Mouse (Mus musculus) 3134 (cell line): ENCODE data around the gene Cdc42ep2.
"Not testable (repeated sequence)": the region's sequence is repeated elsewhere in the genome, so short reads cannot be mapped to it uniquely, and the experiment has no call there.

ENCODE experiments used
- DNase-seq: peaks from one replicate; pipeline ENCODE4 v3.0.0-alpha.2; 2011; ENCODE audit warnings: low spot score; ENCODE audit not compliant: insufficient read length; ENCODE audit errors: extremely low read depth

Gene Cdc42ep2

GRCm38 (mm10) chr19:5913007-5913719, 11.5 kb downstream of the Cdc42ep2 start, which contains the start of gene Dpf2:
Dpf2 (minus strand) TSS chr19:5913010.
- no peak for DNase-seq

DNA sequence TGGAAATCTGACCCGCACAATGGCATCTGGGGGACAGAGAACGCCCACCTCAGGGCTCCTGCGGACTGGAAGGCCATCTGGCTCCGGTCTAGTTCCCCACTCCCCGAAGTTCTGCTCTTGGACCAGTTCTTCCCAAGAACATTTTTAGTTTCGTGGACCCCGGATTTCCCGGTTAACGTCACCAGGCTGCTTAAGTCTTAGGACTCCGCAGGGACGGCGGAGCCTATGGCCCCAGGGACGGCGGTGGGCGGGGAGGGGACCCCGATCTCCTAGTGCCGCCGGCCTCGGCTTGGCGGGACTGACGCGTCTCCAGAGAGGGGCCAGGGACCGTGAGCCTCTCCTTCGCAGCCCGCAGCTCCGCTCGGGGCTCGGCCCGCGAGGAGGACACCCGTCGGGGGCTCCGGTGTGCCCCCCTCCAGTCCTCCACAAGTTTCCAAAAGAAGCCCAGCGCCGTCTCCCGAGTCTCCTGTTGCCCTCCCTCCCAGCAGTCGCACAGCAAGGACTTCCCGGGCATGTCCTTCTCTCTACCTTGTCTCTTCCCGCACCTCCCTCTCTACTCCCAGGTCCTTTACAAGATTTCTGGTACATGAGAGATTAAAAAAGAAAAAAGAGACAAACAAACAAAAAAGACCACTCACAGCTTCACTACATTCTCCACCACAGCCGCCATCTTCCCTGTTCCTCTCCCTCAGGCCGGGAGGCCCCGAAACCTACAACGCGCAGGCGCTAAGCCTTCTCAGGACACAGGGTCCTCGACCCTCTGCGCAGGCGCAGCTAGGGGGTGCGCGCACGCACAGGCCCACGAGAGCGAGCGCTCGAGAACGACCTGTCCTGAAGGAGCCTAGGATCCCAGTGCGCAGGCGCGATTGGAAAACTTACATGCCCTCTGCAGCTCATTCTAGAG, 12.3 kb downstream of the Cdc42ep2 start:
- peak; percentile 99 for DNase-seq

DNA sequence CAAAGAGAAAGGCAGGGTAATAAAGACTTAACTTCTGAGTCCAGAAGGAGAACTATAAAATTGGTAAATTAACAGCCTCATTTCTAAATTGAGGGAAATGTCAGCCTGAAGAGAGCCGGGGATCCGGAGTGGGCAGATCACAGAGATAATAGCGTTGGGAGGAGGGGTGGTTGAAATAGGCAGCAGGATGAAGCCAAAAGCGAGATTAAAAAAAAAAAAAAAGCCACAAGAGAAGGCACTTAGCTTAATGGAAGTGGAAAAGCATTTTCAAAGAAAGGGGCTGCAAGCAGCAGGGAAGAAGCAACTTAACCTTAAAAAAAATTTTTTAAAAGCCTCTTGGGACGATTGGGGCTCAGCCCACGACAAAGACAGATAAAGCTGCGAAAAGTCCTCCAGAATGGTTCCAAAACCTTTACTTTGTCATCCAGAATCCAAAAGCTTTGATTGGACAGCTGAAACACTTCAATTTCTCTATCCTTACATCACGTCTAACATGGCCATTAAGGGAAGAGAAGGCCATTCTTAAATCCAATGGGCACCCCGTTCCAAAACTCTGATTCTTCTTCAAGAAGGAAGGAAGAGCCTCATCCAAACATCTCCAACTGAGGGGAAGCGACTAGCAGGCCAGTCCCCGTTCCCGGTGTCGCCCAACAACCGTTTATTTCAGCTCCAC, 13.1 kb downstream of the Cdc42ep2 start:
- DNase-seq = no peak

DNA sequence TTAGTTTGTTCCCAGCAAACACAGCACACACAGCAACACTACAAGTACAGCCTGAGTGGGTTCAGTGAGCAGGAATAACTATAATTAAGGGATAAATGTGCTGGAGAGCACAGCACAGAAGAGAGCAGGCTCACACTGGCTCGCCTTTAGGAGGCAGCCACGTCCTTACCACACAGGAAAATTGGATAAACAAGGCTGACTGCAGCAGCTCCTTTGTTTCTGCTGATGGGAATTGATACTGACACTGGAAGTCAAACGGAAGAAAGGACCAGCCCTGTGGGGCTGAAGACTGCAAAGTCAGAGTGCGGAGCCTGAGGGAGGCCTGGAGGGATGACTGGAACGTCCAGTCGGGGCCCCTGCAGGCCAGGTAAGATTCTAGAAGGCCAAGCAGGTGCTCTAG, 14.4 kb downstream of the Cdc42ep2 start:
- DNase-seq = no peak

DNA sequence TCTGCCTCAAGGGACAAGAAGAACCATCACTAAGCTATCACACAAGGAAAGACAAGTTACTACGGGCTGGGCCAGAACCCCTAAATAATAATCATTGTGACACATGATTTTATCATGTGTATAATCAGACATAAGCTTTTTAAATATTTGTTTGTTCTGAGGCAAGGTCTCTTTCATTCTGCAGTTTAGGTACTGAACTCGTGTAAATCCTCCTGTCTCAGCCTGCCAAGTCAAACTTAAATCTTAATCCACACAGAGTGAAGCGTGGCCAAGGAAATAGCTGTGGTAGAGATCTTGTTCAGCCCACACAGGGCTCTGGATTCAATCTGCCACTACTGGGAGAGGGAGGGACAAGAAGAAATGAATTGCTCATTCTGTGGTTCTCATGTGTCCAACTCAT, 17.3 kb downstream of the Cdc42ep2 start:
- no peak for DNase-seq

GRCm38 (mm10) chr19:5894002-5894678, 30.5 kb downstream of the Cdc42ep2 start, which contains the start of gene Tigd3:
Tigd3 (minus strand) TSS chr19:5894149.
- peak; percentile 75 for DNase-seq

DNA sequence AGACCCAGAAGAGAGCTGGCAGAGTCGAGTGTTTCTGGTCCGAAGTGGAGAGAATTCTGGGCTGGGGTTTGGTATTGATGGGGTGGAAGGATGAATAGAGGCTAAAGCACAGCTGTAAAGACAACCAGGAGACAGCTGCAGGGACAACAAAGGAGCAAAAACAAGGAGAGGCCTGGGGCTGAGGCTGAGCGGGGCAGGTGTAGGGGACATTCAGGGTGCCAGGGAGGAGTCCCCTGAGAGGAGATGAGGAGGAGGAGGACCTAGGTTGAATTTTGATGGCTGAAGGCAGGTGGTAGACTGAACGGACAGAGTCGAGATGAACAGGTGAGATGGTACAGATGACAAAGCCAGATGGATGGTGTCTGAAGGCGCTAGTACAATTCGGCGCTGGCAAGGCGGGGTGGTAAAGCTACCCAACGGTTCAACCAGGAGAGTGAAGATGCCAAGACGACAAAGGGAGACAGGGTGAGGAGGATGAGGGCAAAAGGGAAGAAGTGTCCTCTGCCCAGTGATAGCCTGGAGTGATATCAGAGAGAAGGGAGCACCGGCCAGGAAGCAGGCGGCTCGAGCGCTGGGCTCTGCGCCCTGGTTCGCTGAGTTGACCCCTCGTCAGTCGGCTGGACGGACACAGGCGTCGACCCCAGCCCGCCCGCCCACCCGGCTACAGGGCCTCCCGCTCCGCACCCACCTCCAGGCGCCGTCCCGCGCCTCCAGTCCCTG, 31.2 kb downstream of the Cdc42ep2 start:
- DNase-seq = no peak

DNA sequence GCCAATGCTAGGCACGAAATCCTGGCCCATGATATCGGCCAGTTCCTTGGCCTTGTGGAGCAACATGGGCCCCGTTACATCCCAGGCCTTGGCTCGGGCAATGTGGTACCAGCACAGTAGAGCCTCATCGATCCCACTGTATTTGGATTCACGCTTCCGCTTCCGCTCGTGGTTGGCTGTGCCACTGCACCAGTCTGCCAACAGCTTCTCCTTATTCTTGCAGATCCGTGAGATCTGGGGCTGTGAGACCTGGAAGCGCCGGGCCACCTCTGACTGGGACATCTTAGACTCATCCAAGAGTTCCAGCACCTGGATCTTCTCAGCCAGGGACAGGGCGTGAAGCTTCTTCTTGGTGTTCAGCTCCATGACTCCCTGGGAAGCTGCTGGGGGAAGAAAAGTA, 31.9 kb downstream of the Cdc42ep2 start:
- DNase-seq = no peak

DNA sequence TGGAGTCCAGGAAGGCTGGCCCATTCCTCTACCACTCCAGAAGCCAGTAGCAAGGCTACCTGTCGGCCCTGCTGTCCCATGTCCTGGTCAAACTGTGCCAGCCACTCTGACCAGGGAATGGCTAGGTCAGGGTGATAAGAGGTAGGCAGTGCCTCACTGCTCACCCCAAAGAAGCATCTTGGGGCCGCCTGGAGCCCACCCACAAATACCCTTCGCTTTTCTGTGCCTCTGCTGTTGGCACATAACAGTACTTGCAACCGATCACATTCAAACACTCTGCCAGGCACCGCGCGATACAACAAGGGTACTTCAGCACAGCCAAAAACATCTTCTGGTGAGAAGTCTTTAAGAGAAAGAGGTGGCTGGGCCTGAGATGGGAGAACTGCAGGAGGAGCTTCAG, 32.4 kb downstream of the Cdc42ep2 start:
- DNase-seq = no peak

DNA sequence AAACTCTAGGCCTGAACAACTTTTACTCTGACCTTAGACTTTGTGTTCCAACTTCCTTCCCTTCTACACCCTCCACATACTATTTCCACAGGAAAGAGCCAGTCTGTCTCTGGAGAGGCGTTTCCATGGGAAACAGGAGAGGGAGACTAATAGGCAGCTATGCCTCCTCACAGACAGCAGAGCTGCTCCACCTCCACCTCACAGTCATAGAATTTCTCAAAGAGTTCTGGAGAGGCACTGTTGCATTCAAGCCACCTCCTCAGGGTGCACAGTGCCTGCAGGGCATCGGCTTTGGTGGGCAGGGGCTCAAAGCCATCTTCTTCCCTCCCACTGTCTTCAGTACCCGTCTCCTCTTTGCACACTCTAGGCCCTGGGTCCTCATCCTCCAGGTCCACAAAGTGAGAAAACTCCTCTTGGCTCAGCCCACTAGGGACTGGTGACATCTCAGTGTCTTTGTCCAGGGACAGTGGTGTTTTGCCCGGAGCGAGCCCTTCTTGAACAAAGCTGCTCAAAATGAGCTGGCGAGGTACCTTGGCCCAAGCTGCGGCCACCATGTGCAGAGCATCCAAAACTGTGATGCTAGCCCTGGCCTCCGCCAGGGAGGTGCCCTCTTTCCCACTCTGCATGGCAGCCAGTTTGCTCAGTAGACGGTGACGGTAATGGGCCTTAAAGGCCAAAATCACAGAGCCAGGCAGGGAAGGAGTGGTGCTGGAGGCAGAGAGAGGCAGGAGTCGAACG, 32.9 kb downstream of the Cdc42ep2 start:
- no peak for DNase-seq

DNA sequence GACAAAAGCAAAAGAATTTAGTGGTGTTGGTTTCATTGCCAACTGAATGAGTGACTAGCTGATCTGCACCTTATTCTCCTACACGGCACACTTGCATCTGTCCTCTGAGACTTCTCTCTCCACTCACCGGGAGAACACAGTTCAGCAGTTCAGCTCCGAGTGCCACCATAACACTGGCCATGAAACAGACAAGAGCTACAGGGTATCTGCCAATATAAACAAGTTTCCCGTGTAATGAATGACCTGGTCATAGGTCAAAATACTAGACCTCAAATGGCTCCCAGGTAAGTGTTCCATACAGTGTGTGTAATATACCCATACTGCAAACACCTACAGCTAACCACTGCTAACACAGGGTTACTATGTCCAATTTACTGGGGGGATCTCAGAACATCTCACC, 35.4 kb downstream of the Cdc42ep2 start:
- DNase-seq = no peak

DNA sequence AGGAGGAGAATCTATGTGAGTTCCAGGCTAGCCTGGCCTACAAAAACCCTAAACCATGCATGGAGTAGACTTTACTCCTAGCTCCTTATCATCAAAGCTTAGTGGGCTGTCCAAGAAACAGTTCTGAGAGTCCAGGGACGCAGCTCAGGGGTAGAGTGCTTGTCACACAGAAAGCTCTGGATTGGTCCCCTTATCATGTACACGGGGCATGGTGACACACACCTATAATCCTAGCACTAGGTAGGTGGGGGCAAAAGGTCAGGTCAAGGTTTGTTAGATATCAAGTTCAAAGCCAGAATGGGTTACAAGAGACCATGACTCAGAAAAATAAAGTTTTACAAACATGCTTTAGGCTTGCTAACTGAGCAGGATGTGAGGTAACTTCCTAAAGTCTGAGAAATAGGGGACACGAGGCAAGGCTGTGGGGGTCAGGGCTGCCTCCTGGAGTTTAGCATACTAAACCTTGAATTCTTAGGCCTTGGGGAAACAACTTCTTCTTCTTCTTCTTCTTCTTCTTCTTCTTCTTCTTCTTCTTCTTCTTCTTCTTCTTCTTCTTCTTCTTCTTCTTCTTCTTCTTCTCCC, 37.3 kb downstream of the Cdc42ep2 start:
- DNase-seq = no peak

GRCm38 (mm10) chr19:5885838-5886237, 38.8 kb downstream of the Cdc42ep2 start:
- DNase-seq = no peak

GRCm38 (mm10) chr19:5883935-5884334, 40.7 kb downstream of the Cdc42ep2 start:
- DNase-seq = no peak

DNA sequence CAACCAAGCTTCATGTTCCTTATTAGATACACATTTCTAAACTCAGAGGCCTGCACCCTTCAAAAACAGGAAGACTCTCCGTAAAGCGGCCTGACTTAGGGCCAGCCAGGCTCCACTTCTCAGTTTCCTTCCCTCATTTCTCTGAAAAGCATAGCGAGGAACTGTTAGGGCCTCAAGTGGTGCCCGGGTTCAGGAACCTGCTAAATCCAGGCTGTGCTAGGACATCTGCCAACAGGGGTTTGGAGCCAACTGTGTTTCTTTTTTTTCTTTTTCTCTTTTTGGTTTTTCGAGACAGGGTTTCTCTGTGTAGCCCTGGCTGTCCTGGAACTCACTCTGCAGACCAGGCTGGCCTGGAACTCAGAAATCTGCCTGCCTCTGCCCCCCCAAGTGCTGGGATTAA, 42.5 kb downstream of the Cdc42ep2 start:
- DNase-seq = not testable (repeated sequence)

DNA sequence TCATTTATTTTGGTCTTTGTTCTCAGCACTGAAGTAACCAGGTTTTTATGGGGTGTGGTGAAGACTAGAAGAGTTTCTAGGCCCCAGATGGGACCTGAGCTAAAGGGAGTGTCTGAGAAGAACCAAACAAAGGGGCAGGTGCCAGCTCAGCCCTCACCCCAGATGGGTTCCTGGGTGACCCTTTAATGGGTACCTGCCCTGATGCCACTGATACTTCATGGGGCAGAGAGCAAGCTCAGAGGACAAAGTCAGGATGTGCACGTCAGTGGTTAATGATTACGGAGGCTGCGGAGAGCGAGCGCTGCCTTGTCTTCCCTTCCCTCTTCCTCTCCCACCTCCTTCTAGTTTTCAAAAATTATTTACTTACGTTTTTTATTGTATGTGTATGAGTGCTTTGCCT, 43.5 kb downstream of the Cdc42ep2 start:
- no peak for DNase-seq

DNA sequence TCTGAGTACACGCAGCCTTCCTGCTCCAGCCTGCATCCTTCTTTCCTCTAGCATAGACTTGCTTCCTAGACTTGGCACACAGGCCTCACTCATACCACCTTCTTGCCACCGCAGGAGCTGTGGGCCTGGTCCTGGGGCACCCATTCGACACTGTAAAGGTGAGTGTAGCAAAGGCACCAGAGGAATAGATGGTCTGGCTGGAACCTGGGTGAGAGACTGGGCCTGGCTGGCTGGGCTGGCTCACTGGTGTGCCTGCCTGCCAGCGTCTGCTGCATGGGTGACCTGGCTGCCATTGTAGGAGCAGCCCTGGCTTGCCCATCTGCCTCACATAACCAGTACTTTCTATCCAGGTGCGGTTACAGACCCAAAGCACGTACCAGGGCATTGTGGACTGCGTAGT, 44.9 kb downstream of the Cdc42ep2 start:
- DNase-seq = no peak

DNA sequence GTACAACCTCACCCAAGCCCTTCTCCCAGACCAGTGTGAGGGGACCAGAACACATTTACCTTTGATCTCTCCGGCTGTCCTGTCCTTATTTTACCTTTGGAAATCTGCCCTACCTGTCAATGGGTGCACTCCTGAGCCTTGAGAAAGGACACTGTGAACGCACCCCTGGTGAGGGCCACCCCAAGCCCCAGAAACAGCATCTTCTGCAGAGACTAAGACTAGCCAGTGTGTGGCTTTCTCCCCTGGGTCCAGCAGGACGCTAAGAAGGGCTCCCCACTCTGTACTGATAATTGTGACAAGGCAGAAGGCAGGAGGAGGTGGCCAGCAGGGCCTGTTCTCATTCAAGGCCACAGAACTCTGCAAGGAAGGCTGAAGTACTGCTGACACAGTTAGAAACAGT, 45.7 kb downstream of the Cdc42ep2 start:
- DNase-seq = no peak

GRCm38 (mm10) chr19:5878362-5878722, 46.3 kb downstream of the Cdc42ep2 start:
- DNase-seq = no peak
